ENCODE assay signal across 8 mouse cellular contexts in genomic region chr12:86103391-86103790, GRCm38 (mm10). TPM values are rescaled to one million over a fixed set of nuclear protein-coding genes. Genes with fewer than 3 reads are reported as not detected.
DNase-seq lines count a peak whose midpoint lies in the region; ATAC-seq and TF ChIP-seq lines count a peak whose summit lies in the region.

No protein-coding gene starts in this region.

- H3K27me3 ChIP-seq in heart, embryonic 11.5 days (ENCODE audit: control insufficient read depth, insufficient read depth, low read length) = no peaks in the 10 kb centered on the region
- no peaks in the 10 kb centered on the region for H3K27me3 ChIP-seq in testis, adult 2 months (ENCODE audit: control insufficient read depth, insufficient read depth, low read length)
- no peaks in the 10 kb centered on the region for H3K27me3 ChIP-seq in lung, embryonic 14.5 days (ENCODE audit: insufficient read depth, low read length)

- no peak for TF ChIP-seq CTCF in testis, adult 2 months (IDR thresholded peaks at IDR 0.05; ENCODE audit: control insufficient read depth, insufficient read depth, insufficient replicate concordance, low read depth, low read length)
- no peak for TF ChIP-seq CTCF in lung, embryonic 14.5 days (IDR thresholded peaks at IDR 0.05; ENCODE audit: low read depth)

- peak overlapping the region; percentile 63 for H3K9ac ChIP-seq in heart, embryonic 11.5 days (ENCODE audit: low read depth, low read length)
- no peak overlapping the region for H3K9ac ChIP-seq in lung, embryonic 14.5 days

- ATAC-seq in heart, embryonic 11.5 days (replicated peaks; ENCODE audit: insufficient number of reproducible peaks, low FRiP score, low TSS enrichment) = no peak
- peak; percentile 15; the same call in 1 of the 2 replicates for ATAC-seq in lung, embryonic 14.5 days (ENCODE audit: insufficient read depth)
- no peak for ATAC-seq in megakaryocyte, adult 5-6 weeks (ENCODE audit: poor library complexity, severe bottlenecking)

- no peak overlapping the region for H3K4me3 ChIP-seq in heart, embryonic 11.5 days (ENCODE audit: low read depth, low read length)
- no peak overlapping the region for H3K4me3 ChIP-seq in testis, adult 2 months (ENCODE audit: control insufficient read depth, low read depth, low read length)
- no peak overlapping the region for H3K4me3 ChIP-seq in lung, embryonic 14.5 days (ENCODE audit: low read depth, low read length)

- WGBS in heart, embryonic 11.5 days (ENCODE audit: insufficient replicate concordance) = 61% methylated on average over 11 of the region's 11 CpGs
- 42% methylated on average over 11 of the region's 11 CpGs for WGBS in lung, embryonic 14.5 days

- peak overlapping the region; percentile 97 for H3K27ac ChIP-seq in heart, embryonic 11.5 days (ENCODE audit: low read depth, low read length)
- H3K27ac ChIP-seq in testis, adult 2 months (ENCODE audit: control insufficient read depth, insufficient read depth, low read depth, low read length) = peak overlapping the region; percentile 65; the same call in 1 of the 2 replicates
- peak overlapping the region; percentile 71 for H3K27ac ChIP-seq in lung, embryonic 14.5 days (ENCODE audit: low read depth)

- peaks cover 43% of the 10 kb centered on the region for H3K4me1 ChIP-seq in heart, embryonic 11.5 days (ENCODE audit: control insufficient read depth, insufficient read depth, low read length)
- H3K4me1 ChIP-seq in testis, adult 2 months (ENCODE audit: control insufficient read depth, insufficient read depth, low read length) = no peaks in the 10 kb centered on the region; the same call in 1 of the 2 replicates
- H3K4me1 ChIP-seq in lung, embryonic 14.5 days (ENCODE audit: insufficient read depth) = peaks cover 17% of the 10 kb centered on the region

- no peak for TF ChIP-seq POLR2A in testis, adult 2 months (IDR thresholded peaks at IDR 0.05; ENCODE audit: control insufficient read depth, low read depth, low read length)

- H3K4me2 ChIP-seq in heart, embryonic 11.5 days = no peak overlapping the region
- no peak overlapping the region for H3K4me2 ChIP-seq in lung, embryonic 14.5 days

- DNase-seq in heart, adult 9 months (ENCODE audit: low spot score in 2 of 2) = no peak
- DNase-seq in testis, postnatal 10 days (ENCODE audit: low spot score) = no peak
- DNase-seq in lung, embryonic 14.5 days = peak; percentile 28
- DNase-seq in right cerebral cortex, postnatal 36 days (ENCODE audit: low spot score in 2 of 2) = no peak
- DNase-seq in spleen, postnatal 4 days (ENCODE audit: low spot score in 2 of 2) = no peak

- no peaks in the 10 kb centered on the region for H3K36me3 ChIP-seq in heart, embryonic 11.5 days (ENCODE audit: control insufficient read depth, insufficient read depth, low read length)
- no peaks in the 10 kb centered on the region for H3K36me3 ChIP-seq in testis, adult 2 months (ENCODE audit: control insufficient read depth, insufficient read depth, low read length)
- H3K36me3 ChIP-seq in lung, embryonic 14.5 days (ENCODE audit: insufficient read depth) = peaks cover 2% of the 10 kb centered on the region; the same call in 1 of the 2 replicates

- H3K9me3 ChIP-seq in heart, embryonic 11.5 days (replicated peaks; ENCODE audit: control insufficient read depth, low read length) = no peaks in the 10 kb centered on the region
- H3K9me3 ChIP-seq in lung, embryonic 14.5 days (ENCODE audit: low read depth, low read length) = no peaks in the 10 kb centered on the region

RNA-seq across cellular contexts. Expression of gene Ift43, which starts 21.1 kb away (rescaled TPM):
- 113 and 124 TPM in 2 replicates for polyA plus RNA-seq in heart, embryonic 11.5 days (2014; fragmentation: Nextera tagmentation; extraction: Ambion mirVana)
- 200 and 219 TPM in 2 replicates for polyA plus RNA-seq in testis, adult 2 months (2012; rRNA removed)
- polyA plus RNA-seq in lung, embryonic 14.5 days (2014; fragmentation: Nextera tagmentation; extraction: Ambion mirVana) = 88.1 and 88.3 TPM in 2 replicates
- 0.49 and 0.91 TPM in 2 replicates for total RNA-seq in megakaryocyte, adult 5-6 weeks (2015)
- 0.37 TPM in 1 of 2 replicates, not detected in the other for total RNA-seq in megakaryocyte, adult 5-6 weeks (2017)

RNA-seq across cellular contexts. Expression of gene Tgfb3, which starts 24.6 kb away (rescaled TPM):
- polyA plus RNA-seq in heart, embryonic 11.5 days (2014; fragmentation: Nextera tagmentation; extraction: Ambion mirVana) = 9.2 and 11.8 TPM in 2 replicates
- polyA plus RNA-seq in testis, adult 2 months (2012; rRNA removed) = 4.4 and 5.4 TPM in 2 replicates
- 46.1 and 50.5 TPM in 2 replicates for polyA plus RNA-seq in lung, embryonic 14.5 days (2014; fragmentation: Nextera tagmentation; extraction: Ambion mirVana)
- total RNA-seq in megakaryocyte, adult 5-6 weeks (2015) = 0.25 TPM in 1 of 2 replicates, not detected in the other
- total RNA-seq in megakaryocyte, adult 5-6 weeks (2017) = not detected in 2 replicates
